Mouse (Mus musculus) stomach, embryonic 15.5 days (tissue): ENCODE results near the gene Eif6. TPM values are rescaled to one million over a fixed set of nuclear protein-coding genes. Genes with fewer than 3 reads are reported as not detected.

ENCODE experiments used
- ATAC-seq: fragments of 200-750 bp; cut with Nextera tagmentation; 2 replicates; pipeline ENCODE4 v1.8.0; 2017; ENCODE audit warnings: low read depth, moderate number of reproducible peaks, moderate TSS enrichment; ENCODE audit not compliant: insufficient read depth, low FRiP score
- H3K27ac ChIP-seq: fragments of 300-500 bp; sonication (generic); 2 replicates; pipeline ENCODE4 v1.5.1; 2015; ENCODE audit warnings: mild to moderate bottlenecking, inconsistent platforms
- H3K27me3 ChIP-seq: fragments of 300-500 bp; sonication (generic); replicated peaks from 2 replicates; pipeline ENCODE4 v1.6.1; 2015; ENCODE audit warnings: inconsistent platforms
- H3K36me3 ChIP-seq: fragments of 300-500 bp; sonication (generic); 2 replicates; pipeline ENCODE4 v1.6.1; 2015; ENCODE audit warnings: inconsistent platforms
- H3K4me1 ChIP-seq: fragments of 300-500 bp; sonication (generic); 2 replicates; pipeline ENCODE4 v1.6.1; 2015; ENCODE audit warnings: inconsistent platforms
- H3K4me2 ChIP-seq: fragments of 300-500 bp; sonication (generic); 2 replicates; pipeline ENCODE4 v1.6.1; 2015; ENCODE audit warnings: mild to moderate bottlenecking, inconsistent platforms
- H3K4me3 ChIP-seq: fragments of 300-500 bp; sonication (generic); replicated peaks from 2 replicates; pipeline ENCODE4 v1.5.1; 2015; ENCODE audit warnings: inconsistent platforms
- H3K9ac ChIP-seq: fragments of 300-500 bp; sonication (generic); 2 replicates; pipeline ENCODE4 v1.6.1; 2015; ENCODE audit warnings: inconsistent platforms
- H3K9me3 ChIP-seq: fragments of 300-500 bp; sonication (generic); 2 replicates; pipeline ENCODE4 v1.6.1; 2016; ENCODE audit warnings: inconsistent platforms
- WGBS: fragments of 180-500 bp; shearing (Covaris S2); methylation state at CpG from one replicate; pipeline ENCODE4 v1.1.7; 2015; 5-methylcytosine and 5-hydroxymethylcytosine counted together
- polyA plus RNA-seq: library from polyadenylated mRNA; unstranded; fragments of >200 nt; fragmentation: Nextera tagmentation; extraction: Ambion mirVana; gene quantifications from 2 replicates; pipeline ENCODE4 v1.2.1, GENCODE M21; 2015

Eif6 gene
- polyA plus RNA-seq, 1 experiment from 2014 or later: 212 TPM

- Histone ChIP-seq H3K4me1 (no peaks in the 10 kb centered on the region), H3K4me3 (no peak overlapping the region), H3K36me3 (no peaks in the 10 kb centered on the region), H3K27ac (no peak overlapping the region), H3K27me3 (no peaks in the 10 kb centered on the region), H3K9me3 (no peaks in the 10 kb centered on the region), H3K9ac (no peak overlapping the region), H3K4me2 (no peak overlapping the region)
- 81% methylated on average over 6 of the region's 6 CpGs for WGBS
- ATAC-seq: no peak
These were observed 20.8 kb downstream of the Eif6 start for GRCm38 (mm10) chr2:155805925-155806255.

- Histone ChIP-seq H3K4me3 (no peak overlapping the region), H3K4me1 (no peaks in the 10 kb centered on the region), H3K9ac (no peak overlapping the region), H3K4me2 (no peak overlapping the region), H3K27ac (no peak overlapping the region), H3K9me3 (no peaks in the 10 kb centered on the region), H3K36me3 (no peaks in the 10 kb centered on the region), H3K27me3 (no peaks in the 10 kb centered on the region)
- WGBS: 33% methylated on average over 6 of the region's 6 CpGs
- no peak for ATAC-seq
These were observed 21.3 kb downstream of the Eif6 start for GRCm38 (mm10) chr2:155805231-155805924.

DNA sequence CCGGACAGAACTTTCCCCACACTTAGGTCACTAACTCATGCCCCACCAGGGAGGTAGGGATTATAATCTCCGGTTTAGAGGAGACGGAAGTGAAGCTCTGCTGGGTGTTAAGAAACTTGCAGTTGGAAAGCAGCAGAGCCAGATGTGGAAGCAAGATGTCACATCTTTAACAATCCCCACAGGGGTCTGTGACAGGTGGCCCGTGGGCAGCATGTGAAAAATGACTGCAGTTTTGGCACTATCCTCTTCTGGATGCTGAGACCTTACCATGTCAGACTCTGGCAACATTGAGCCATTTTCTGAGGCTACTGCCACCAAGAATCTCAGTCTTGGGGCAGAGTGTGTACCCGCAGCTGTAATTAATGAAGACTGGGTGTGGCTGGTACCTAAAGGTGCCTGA, 22.7 kb downstream of the Eif6 start:
- no peak overlapping the region for H3K27ac ChIP-seq
- ATAC-seq: no peak
- no peak overlapping the region for H3K4me3 ChIP-seq
- H3K36me3 ChIP-seq: no peaks in the 10 kb centered on the region
- no peak overlapping the region for H3K9ac ChIP-seq
- no peaks in the 10 kb centered on the region for H3K9me3 ChIP-seq
- WGBS: 63% methylated on average over 5 of the region's 5 CpGs
- H3K27me3 ChIP-seq: no peaks in the 10 kb centered on the region
- H3K4me2 ChIP-seq: no peak overlapping the region
- H3K4me1 ChIP-seq: no peaks in the 10 kb centered on the region

DNA sequence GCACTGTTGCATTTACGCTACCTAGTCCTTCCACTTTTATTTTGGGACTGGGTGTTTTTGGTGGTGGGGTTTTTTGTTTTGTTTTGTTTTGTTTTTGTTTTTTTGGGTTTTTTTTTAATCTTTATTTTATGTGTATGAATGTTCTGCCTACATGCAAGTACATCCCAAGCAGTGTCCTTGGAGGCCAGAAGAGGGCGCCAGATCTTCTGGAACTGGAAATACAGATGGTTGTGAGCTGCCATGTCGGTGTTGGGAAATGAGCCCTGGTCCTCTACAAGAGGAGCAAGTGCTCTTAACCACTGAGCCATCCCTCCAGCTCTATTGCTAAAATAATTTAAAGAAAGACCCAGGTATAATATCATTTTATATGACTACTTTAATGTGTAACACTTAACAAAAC, 24.0 kb downstream of the Eif6 start:
- Histone ChIP-seq H3K27ac (no peak overlapping the region), H3K36me3 (no peaks in the 10 kb centered on the region), H3K4me2 (no peak overlapping the region), H3K27me3 (no peaks in the 10 kb centered on the region), H3K4me1 (no peaks in the 10 kb centered on the region), H3K4me3 (no peak overlapping the region), H3K9ac (no peak overlapping the region), H3K9me3 (no peaks in the 10 kb centered on the region)
- WGBS: 62% methylated on average over 3 of the region's 3 CpGs
- no peak for ATAC-seq

- Histone ChIP-seq H3K36me3 (no peaks in the 10 kb centered on the region), H3K4me2 (no peak overlapping the region), H3K27me3 (no peaks in the 10 kb centered on the region), H3K4me1 (no peaks in the 10 kb centered on the region), H3K9me3 (no peaks in the 10 kb centered on the region), H3K4me3 (no peak overlapping the region), H3K9ac (no peak overlapping the region), H3K27ac (no peak overlapping the region)
- WGBS: 53% methylated on average over 3 of the region's 3 CpGs
- no peak for ATAC-seq
These were observed 28.1 kb downstream of the Eif6 start for GRCm38 (mm10) chr2:155798613-155799012.

DNA sequence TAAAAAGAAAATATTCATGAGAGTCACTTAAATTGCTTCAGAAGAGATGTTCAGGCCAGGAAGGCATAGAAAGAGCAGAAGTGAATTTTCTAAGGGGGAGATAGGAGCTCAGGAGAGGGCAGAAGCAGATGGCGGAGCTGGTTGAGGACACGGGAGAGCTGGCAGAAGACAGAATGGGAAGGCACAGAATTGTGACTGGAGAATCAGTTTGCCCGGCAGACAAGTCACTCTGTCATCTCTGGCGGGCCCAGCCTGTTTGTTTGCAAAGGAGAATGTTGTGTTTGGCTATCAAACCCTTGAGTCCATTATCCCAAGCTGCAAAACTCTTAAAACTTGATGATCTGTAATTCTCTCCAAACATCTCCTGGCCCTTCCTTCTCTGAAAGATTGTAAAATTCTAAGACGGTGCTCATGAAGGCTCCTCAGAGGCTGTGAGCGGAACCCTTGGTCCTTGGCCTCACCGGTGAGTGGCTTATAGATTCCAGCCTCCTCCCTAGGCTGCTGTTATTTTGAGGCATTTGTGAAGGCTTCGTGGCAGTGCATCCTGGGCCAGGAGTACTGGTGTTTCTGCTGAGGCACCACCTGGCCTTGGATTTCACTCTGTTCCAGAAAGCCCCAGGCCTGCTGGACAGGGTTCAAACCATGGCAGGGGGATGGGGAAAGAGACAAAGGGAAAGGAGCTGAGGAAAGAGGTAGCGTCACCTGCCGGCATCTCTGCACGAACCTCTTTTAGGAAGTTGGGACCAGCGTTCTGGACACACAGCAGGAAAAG, 31.9 kb downstream of the Eif6 start:
- Histone ChIP-seq H3K36me3 (no peaks in the 10 kb centered on the region), H3K4me2 (no peak overlapping the region), H3K27ac (no peak overlapping the region), H3K9ac (no peak overlapping the region), H3K4me3 (no peak overlapping the region), H3K9me3 (no peaks in the 10 kb centered on the region), H3K27me3 (no peaks in the 10 kb centered on the region), H3K4me1 (no peaks in the 10 kb centered on the region)
- no peak for ATAC-seq
- 82% methylated on average over 12 of the region's 12 CpGs for WGBS

DNA sequence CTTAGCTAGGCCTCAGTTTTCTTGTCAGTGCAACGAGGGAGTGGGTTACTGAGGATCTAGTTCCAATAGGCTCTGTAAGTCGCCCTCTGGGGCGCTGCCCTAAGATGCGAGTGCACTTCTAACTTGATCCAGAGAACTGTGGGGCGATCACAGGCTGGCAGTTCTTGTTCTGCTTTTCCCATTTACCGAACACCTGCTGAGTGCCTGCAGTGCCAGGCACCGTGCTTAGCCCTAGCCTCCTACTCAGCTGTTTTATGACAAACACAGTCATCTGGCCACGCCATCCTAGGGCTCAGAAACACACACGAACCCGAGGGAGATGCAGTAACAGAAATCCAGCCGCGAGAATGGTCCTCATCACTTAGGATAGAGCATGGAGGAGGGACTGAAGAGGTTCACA, 33.8 kb downstream of the Eif6 start:
- Histone ChIP-seq H3K27me3 (0 out of 2 replicates have a peak, but pooled peaks cover 3% of the 10 kb centered on the region), H3K4me1 (no peaks in the 10 kb centered on the region), H3K27ac (no peak overlapping the region), H3K9me3 (no peaks in the 10 kb centered on the region), H3K36me3 (no peaks in the 10 kb centered on the region), H3K9ac (no peak overlapping the region), H3K4me3 (no peak overlapping the region), H3K4me2 (no peak overlapping the region; the same call in 1 of the 2 replicates)
- ATAC-seq: no peak
- WGBS: 38% methylated on average over 12 of the region's 12 CpGs

DNA sequence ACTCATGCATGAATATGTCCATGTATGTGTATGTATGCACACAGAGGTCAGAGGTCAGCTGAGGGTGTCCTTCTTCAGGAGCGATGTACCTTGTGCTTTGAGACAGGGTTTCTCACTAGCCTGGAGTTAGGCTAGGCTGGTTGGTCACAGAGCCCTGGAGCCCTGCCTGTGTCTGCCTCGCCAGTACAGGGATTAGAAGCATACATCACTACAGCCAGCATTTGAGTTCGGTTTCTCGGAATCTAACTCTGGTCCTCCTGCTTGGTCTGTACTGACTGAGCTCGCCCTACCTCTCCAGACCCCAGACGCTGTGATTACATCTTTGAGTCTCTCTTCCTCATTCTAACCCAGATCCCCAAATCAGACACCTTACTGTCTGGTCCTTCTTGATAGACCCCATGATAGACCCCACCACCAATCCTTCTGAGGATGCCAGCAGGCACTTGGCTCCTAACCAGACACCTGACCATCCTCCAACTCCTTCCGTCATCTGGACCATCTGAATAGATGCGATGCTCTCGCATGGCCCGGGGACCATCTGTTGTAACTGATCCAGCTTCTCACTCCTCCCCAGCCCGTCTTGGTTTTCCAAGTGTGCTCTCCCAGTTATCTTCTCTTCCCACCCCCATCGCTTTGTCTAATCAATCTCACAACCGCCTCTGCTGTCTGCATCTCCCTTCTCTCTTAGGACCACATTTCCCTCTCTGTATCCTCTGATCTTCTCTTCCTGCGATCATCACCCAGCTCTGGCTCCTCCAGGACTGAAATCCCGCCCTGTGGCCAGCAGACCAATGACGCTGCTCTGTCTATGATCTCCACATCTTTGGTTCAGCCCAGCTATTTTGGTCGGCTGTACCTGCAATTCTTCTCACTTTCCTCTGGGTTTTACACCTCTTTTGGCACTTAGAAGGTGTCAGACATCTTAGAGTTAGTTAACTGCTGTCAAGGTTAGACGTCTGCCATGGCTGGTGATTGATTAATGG, 38.5 kb downstream of the Eif6 start:
- Histone ChIP-seq H3K36me3 (no peaks in the 10 kb centered on the region), H3K27ac (no peak overlapping the region), H3K4me3 (no peak overlapping the region), H3K4me2 (no peak overlapping the region), H3K27me3 (0 out of 2 replicates have a peak, but pooled peaks cover 6% of the 10 kb centered on the region), H3K9me3 (no peaks in the 10 kb centered on the region), H3K4me1 (no peaks in the 10 kb centered on the region), H3K9ac (no peak overlapping the region)
- no peak for ATAC-seq
- WGBS: 56% methylated on average over 18 of the region's 18 CpGs

GRCm38 (mm10) chr2:155786905-155787304, 39.8 kb downstream of the Eif6 start:
- Histone ChIP-seq H3K9me3 (no peaks in the 10 kb centered on the region), H3K9ac (no peak overlapping the region), H3K36me3 (no peaks in the 10 kb centered on the region), H3K4me2 (no peak overlapping the region), H3K27me3 (0 out of 2 replicates have a peak, but pooled peaks cover 6% of the 10 kb centered on the region), H3K4me1 (no peaks in the 10 kb centered on the region), H3K27ac (no peak overlapping the region), H3K4me3 (no peak overlapping the region)
- ATAC-seq: no peak
- WGBS: 65% methylated on average over 5 of the region's 5 CpGs

- Histone ChIP-seq H3K36me3 (no peaks in the 10 kb centered on the region), H3K27me3 (0 out of 2 replicates have a peak, but pooled peaks cover 6% of the 10 kb centered on the region), H3K9me3 (no peaks in the 10 kb centered on the region), H3K4me2 (no peak overlapping the region), H3K27ac (no peak overlapping the region), H3K4me1 (no peaks in the 10 kb centered on the region), H3K4me3 (no peak overlapping the region), H3K9ac (no peak overlapping the region)
- WGBS: 83% methylated on average over 6 of the region's 6 CpGs
- ATAC-seq: no peak
These were observed 42.2 kb downstream of the Eif6 start for GRCm38 (mm10) chr2:155784534-155784933.

DNA sequence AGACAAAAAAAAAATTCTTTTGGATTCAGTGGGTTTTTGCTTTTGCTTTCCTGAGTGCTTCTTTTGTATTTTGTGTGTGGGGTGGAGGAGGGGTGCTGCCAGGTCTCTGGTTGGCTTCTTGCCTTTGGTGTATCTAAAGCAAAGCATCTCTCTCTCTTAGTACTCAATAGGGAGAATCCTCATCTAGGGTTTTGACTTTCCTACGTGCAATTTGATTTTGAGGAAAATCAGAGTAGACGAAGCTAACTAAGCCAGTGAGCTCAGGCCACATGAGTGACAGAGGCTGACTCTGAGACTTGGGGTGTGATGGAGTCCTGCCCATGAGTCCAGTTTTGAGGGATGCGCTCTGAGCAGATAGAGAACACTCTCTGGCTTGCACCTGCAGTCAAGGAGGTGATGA, 47.2 kb downstream of the Eif6 start:
- Histone ChIP-seq H3K4me2 (no peak overlapping the region), H3K4me3 (no peak overlapping the region), H3K9ac (no peak overlapping the region), H3K4me1 (peaks cover 9% of the 10 kb centered on the region; the same call in 1 of the 2 replicates), H3K36me3 (no peaks in the 10 kb centered on the region), H3K27me3 (peaks cover 22% of the 10 kb centered on the region), H3K27ac (no peak overlapping the region), H3K9me3 (no peaks in the 10 kb centered on the region)
- no peak for ATAC-seq
- WGBS: 81% methylated on average over 3 of the region's 3 CpGs
